ENCODE assay signal across 11 mouse cellular contexts in genomic region chr4:58201703-58202102, GRCm38 (mm10). TPM values are rescaled to one million over a fixed set of nuclear protein-coding genes. Genes with fewer than 3 reads are reported as not detected.
"Had no signal": no experiment of that assay in that cellular context is flagged by ENCODE, and none has a peak within 500 bp of the region (broad histone marks: within the 10 kb centered on the region; RNA-seq: fewer than 3 reads in every experiment).

No protein-coding gene starts in this region.

- DNase-seq: kidney, adult 8-10 months; kidney, postnatal 25 days; layer of hippocampus, adult 9-11 months; layer of hippocampus, postnatal 36 days; liver, embryonic 13.5 days; liver, postnatal 0 days; lung, postnatal 14 days; right cerebral cortex, postnatal 25 days; thymus, adult 18-20 months; thymus, postnatal 25 days had no signal

RNA-seq across cellular contexts. Expression of gene Svep1, which starts 5.0 kb away (rescaled TPM):
- total RNA-seq: monocyte, adult 5-6 weeks had no signal
